Mouse (Mus musculus): ENCODE results near the gene Ubac1.

- TF ChIP-seq CTCF (IDR thresholded peaks at IDR 0.05; ENCODE audit: insufficient read depth, low read depth, low read length) (no peak), POLR2A (IDR thresholded peaks at IDR 0.05; ENCODE audit: insufficient read depth, low read depth, low read length) (no peak)
Observed at GRCm38 (mm10) chr2:26041163-26041810, 19.7 kb upstream of the Ubac1 start.

All from olfactory bulb, adult 2 months (tissue).